Comparison of ENCODE assay signal across 24 mouse cellular contexts in genomic region chr13:46992516-46993273, GRCm38 (mm10). TPM values are rescaled to one million over a fixed set of nuclear protein-coding genes. Genes with fewer than 3 reads are reported as not detected.
DNase-seq lines count a peak whose midpoint lies in the region; ATAC-seq and TF ChIP-seq lines count a peak whose summit lies in the region.
"Had no signal": no experiment of that assay in that cellular context is flagged by ENCODE, and none has a peak within 500 bp of the region (broad histone marks: within the 10 kb centered on the region; RNA-seq: fewer than 3 reads in every experiment).

No protein-coding gene starts in this region.

- ATAC-seq in cerebellum, adult (ENCODE audit: insufficient number of reproducible peaks, low FRiP score, low TSS enrichment) = peak; percentile 74
- ATAC-seq: CD4-positive, CD25-positive, alpha-beta regulatory T cell, adult 4 months; forebrain, embryonic 15.5 days; intestine, embryonic 16.5 days had no signal

- peak overlapping the region; percentile 12; the same call in 1 of the 2 replicates for H3K27ac ChIP-seq in cerebellum, adult 2 months (ENCODE audit: insufficient read depth, low read length)
- H3K27ac ChIP-seq: embryonic facial prominence, embryonic 15.5 days; forebrain, embryonic 10.5 days; forebrain, embryonic 15.5 days; heart, adult 2 months; heart, embryonic 15.5 days; hindbrain, embryonic 13.5 days had no signal

- DNase-seq in cerebellum, postnatal 4 days (ENCODE audit: low spot score in 2 of 2) = no peak
- peak; percentile 89 for DNase-seq in brain, adult 2 months (ENCODE audit: low read depth, low spot score)
- peak; percentile 76 to 80 for DNase-seq in cerebellum, adult 2 months
- peak; percentile 80 to 82 for DNase-seq in cerebellum, postnatal 10 days
- no peak for DNase-seq in embryo, embryonic 10.5 days (ENCODE audit: low spot score)
- no peak for DNase-seq in gastrocnemius, postnatal 14 days
- no peak for DNase-seq in thymus, postnatal 14 days
- DNase-seq: adrenal gland, postnatal 14 days; B cell, adult 2 months; embryo, embryonic 11 days; gastrocnemius, postnatal 10 days; heart, adult 2 months; heart, postnatal 14 days; kidney, adult 2 months had no signal

- no peak overlapping the region for H3K4me3 ChIP-seq in cerebellum, adult 2 months (replicated peaks; ENCODE audit: insufficient read depth, low read depth, low read length)
- H3K4me3 ChIP-seq: embryonic facial prominence, embryonic 15.5 days; erythroblast, embryonic 14.5 days; forebrain, embryonic 10.5 days; forebrain, embryonic 15.5 days; heart, adult 2 months; heart, embryonic 15.5 days; hindbrain, embryonic 13.5 days had no signal

- 12% methylated on average over 7 of the region's 7 CpGs for WGBS in cerebellum, adult 2 months

- no peak for TF ChIP-seq POLR2A in cerebellum, adult 2 months (IDR thresholded peaks at IDR 0.05; ENCODE audit: borderline replicate concordance, insufficient read depth, low read length)

- H3K27me3 ChIP-seq in cerebellum, adult 2 months (ENCODE audit: control insufficient read depth, insufficient read depth, low read length) = no peaks in the 10 kb centered on the region
- H3K27me3 ChIP-seq: forebrain, embryonic 15.5 days; heart, embryonic 15.5 days; hindbrain, embryonic 13.5 days had no signal

- peaks cover 11% of the 10 kb centered on the region for H3K4me1 ChIP-seq in cerebellum, adult 2 months (ENCODE audit: control insufficient read depth, insufficient read depth, low read length)
- H3K4me1 ChIP-seq: embryonic facial prominence, embryonic 15.5 days; forebrain, embryonic 10.5 days; forebrain, embryonic 15.5 days; hindbrain, embryonic 13.5 days had no signal

- intact Hi-C loops in gastrocnemius, postnatal 14 days (cut with DNase I; ENCODE audit: low total_unique reads) = no loop called here

- no peak for TF ChIP-seq CTCF in cerebellum, adult 2 months (IDR thresholded peaks at IDR 0.05; ENCODE audit: borderline replicate concordance, insufficient read depth, low read depth, low read length)

RNA-seq across cellular contexts. Expression of gene Nhlrc1, which starts 22.0 kb away (rescaled TPM):
- 13.5 TPM in 2 replicates for polyA plus RNA-seq in cerebellum, adult 2 months (2012; rRNA removed)
- 1 to 10 TPM; 2.8 to 3.8 TPM for total RNA-seq in gastrocnemius, postnatal 14 days (2021)
- polyA plus RNA-seq: erythroblast, embryonic 14.5 days; G1E had no signal

RNA-seq across cellular contexts. Expression of gene Kdm1b, which starts 50.6 kb away (rescaled TPM):
- 7.6 and 8.2 TPM in 2 replicates for polyA plus RNA-seq in cerebellum, adult 2 months (2012; rRNA removed)
- total RNA-seq in gastrocnemius, postnatal 14 days (2021) = 1 to 10 TPM; 5.8 to 6.3 TPM

RNA-seq across cellular contexts. Expression of gene Tpmt, which starts 51.8 kb away (rescaled TPM):
- polyA plus RNA-seq in cerebellum, adult 2 months (2012; rRNA removed) = 15.0 and 17.4 TPM in 2 replicates
- 1 to 10 TPM; 4.6 to 6.5 TPM for total RNA-seq in gastrocnemius, postnatal 14 days (2021)
- polyA plus RNA-seq: erythroblast, embryonic 14.5 days had no signal

Comparison
In these comparisons a context has a peak if more than half of its experiments do, and no peak if none do; other contexts are left out.
1. DNase-seq: peak in brain, adult 2 months (single experiment), cerebellum, adult 2 months (2 of 2) and cerebellum, postnatal 10 days (2 of 2); none in cerebellum, postnatal 4 days (0 of 2), embryo, embryonic 10.5 days (single experiment), gastrocnemius, postnatal 14 days (single experiment) and thymus, postnatal 14 days (single experiment).